In the genomic region with DNA sequence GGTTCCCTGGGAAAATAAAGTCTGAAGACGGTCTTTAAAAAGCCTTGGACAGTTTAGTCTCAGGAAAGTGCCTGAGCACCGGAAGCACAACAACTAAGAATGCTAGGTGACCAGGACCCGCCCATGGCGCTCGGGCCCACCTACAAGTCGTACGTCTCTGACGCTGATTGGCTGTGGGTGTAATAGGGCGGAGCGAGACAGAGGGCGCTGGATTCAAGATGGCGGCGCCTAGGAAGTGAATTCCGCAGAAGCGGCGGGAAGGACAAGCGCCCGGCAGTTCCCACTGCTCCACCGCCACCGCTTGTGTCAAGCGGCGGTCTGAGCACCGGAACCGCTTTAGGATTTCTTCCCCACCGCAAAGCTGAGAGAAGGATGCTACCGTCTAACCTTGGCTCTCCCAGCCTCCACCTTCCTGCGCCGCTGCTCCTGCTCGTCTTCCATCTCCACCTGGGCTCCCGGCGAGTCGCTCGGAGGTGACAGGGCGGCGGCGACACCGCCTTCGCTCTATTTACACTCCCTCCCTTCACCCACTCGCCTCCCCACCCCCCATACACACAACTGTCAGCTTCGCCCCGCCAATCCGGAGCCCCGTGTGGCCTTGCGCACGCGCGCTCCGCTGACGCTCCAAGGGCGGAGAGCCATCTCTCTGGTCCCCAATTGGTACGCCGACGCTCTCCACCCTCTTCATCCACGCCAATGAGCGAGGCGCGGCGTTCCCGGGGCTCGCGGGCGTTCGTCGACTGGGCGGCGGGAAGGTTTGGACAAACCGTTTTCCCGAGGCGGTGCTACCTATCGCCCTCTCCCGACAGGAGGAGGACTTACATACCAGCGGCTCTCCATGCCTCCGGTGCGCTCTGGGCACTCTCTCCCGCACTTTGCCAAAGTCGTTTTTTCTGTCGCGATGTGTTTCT, we compare ENCODE assay signal across 8 mouse cellular contexts. TPM values are rescaled to one million over a fixed set of nuclear protein-coding genes. Genes with fewer than 3 reads are reported as not detected.
A peak's percentile ranks its signal among the peaks of the same experiment; 100 is the strongest.
DNase-seq lines count a peak whose midpoint lies in the region; ATAC-seq lines count a peak whose summit lies in the region.

A gene (minus strand): TSS at position 609 of the 911 bp plus-strand sequence.

- H3K4me3 ChIP-seq in lung, embryonic 16.5 days (ENCODE audit: low read length), result peak within 1 kb of the TSS; percentile 80

- H3K9ac ChIP-seq in lung, embryonic 16.5 days (ENCODE audit: low read length), result peak within 1 kb of the TSS; percentile 87

- no peaks in the 10 kb centered on the region for H3K9me3 ChIP-seq in lung, embryonic 16.5 days (ENCODE audit: control insufficient read depth, low read length)

- H3K4me1 ChIP-seq in lung, embryonic 16.5 days (replicated peaks; ENCODE audit: control insufficient read depth, insufficient read depth, low read length), result peaks cover 16% of the 10 kb centered on the region

- peak within 1 kb of the TSS; percentile 99 for H3K27ac ChIP-seq in lung, embryonic 16.5 days (ENCODE audit: low read length)

- H3K36me3 ChIP-seq in lung, embryonic 16.5 days (ENCODE audit: control insufficient read depth, insufficient read depth, low read length), result peaks cover 8% of the 10 kb centered on the region

- peak within 1 kb of the TSS; percentile 85 for H3K4me2 ChIP-seq in lung, embryonic 16.5 days (ENCODE audit: low read depth, low read length)

- DNase-seq in MEL-GATA-1-ER (ENCODE audit: extremely low read depth, low read depth), result peak; percentile 93
- peak; percentile 96 for DNase-seq in cerebellum, adult 8-10 months
- DNase-seq in forelimb bud, embryonic 11.5 days (ENCODE audit: low read depth, low spot score), result peak; percentile 98
- peak; percentile 94 for DNase-seq in layer of hippocampus, adult 9-10 months (ENCODE audit: low spot score)
- DNase-seq in ovary, postnatal 10 days (ENCODE audit: low spot score), result peak; percentile 87
- DNase-seq in thymus, postnatal 10 days (ENCODE audit: low spot score in 2 of 2), result peak; percentile 94 to 96

- WGBS in lung, embryonic 16.5 days, result under 1% methylated on average over 77 of the region's 78 CpGs

- no peaks in the 10 kb centered on the region for H3K27me3 ChIP-seq in lung, embryonic 16.5 days (ENCODE audit: control insufficient read depth, insufficient read depth, low read depth, low read length)

- peak; percentile 89 to 94 for ATAC-seq in hematopoietic stem cell, adult 5-6 weeks (replicated peaks in 1 of 2; ENCODE audit: insufficient read depth in 1 of 2, low FRiP score in 2 of 2, low TSS enrichment in 1 of 2, low read depth in 1 of 2, poor library complexity in 2 of 2, severe bottlenecking in 2 of 2)
- peak; percentile 98 for ATAC-seq in lung, embryonic 16.5 days (ENCODE audit: low read depth)

RNA-seq across cellular contexts. Expression of the gene that starts here (rescaled TPM):
- total RNA-seq in hematopoietic stem cell, adult 5-6 weeks (2017), result 72.1 and 90.7 TPM in 2 replicates
- 18.3 and 21.1 TPM in 2 replicates for polyA plus RNA-seq in lung, embryonic 16.5 days (2015; fragmentation: Nextera tagmentation; extraction: Ambion mirVana)

Comparison
In these comparisons a context has a peak if more than half of its experiments do, and no peak if none do; other contexts are left out.
1. Peak in every context shown above with its lines: DNase-seq, ATAC-seq, H3K4me3 ChIP-seq and H3K27ac ChIP-seq.